Mouse (Mus musculus) small intestine, adult 2 months (tissue): ENCODE measurements around the gene Triobp. TPM values are rescaled to one million over a fixed set of nuclear protein-coding genes. Genes with fewer than 3 reads are reported as not detected.

ENCODE experiments used
- H3K27ac ChIP-seq: fragments of 200-500 bp; 2 replicates; pipeline ENCODE4 v1.5.1; 2012; ENCODE audit warnings: low read depth, low read length, control low read depth, inconsistent platforms; ENCODE audit not compliant: insufficient read depth
- H3K27me3 ChIP-seq: fragments of 200-500 bp; 2 replicates; pipeline ENCODE4 v1.6.1; 2012; ENCODE audit warnings: mild to moderate bottlenecking, moderate library complexity, low read length, inconsistent platforms; ENCODE audit not compliant: control insufficient read depth, insufficient read depth
- H3K36me3 ChIP-seq: fragments of 200-500 bp; 2 replicates; pipeline ENCODE4 v1.6.1; 2012; ENCODE audit warnings: mild to moderate bottlenecking, low read length, control low read depth, inconsistent platforms; ENCODE audit not compliant: control insufficient read depth, insufficient read depth
- H3K4me1 ChIP-seq: fragments of 200-500 bp; 2 replicates; pipeline ENCODE4 v1.6.1; 2012; ENCODE audit warnings: low read length, inconsistent platforms, mixed read lengths; ENCODE audit not compliant: control insufficient read depth, insufficient read depth, insufficient read length
- H3K4me3 ChIP-seq: fragments of 200-500 bp; 2 replicates; pipeline ENCODE4 v1.5.1; 2012; ENCODE audit warnings: low read depth, mild to moderate bottlenecking, control low read depth, inconsistent platforms, low read length, moderate library complexity
- CTCF ChIP-seq: fragments of 200-500 bp; IDR thresholded peaks from 2 replicates; pipeline ENCODE4 v1.5.1; 2012; ENCODE audit warnings: low read depth, mild to moderate bottlenecking, control low read depth, inconsistent platforms, low read length, moderate library complexity, mixed read lengths; ENCODE audit not compliant: insufficient replicate concordance, insufficient read length; ENCODE audit errors: extremely low read depth
- POLR2A ChIP-seq: fragments of 200-500 bp; IDR thresholded peaks from 2 replicates; pipeline ENCODE4 v1.6.1; 2012; ENCODE audit warnings: low read depth, mild to moderate bottlenecking, control low read depth, inconsistent platforms, low read length, moderate library complexity
- WGBS: fragments of 180-500 bp; shearing (Covaris S2); methylation state at CpG from one replicate; pipeline ENCODE4 v1.1.7; 2018; 5-methylcytosine and 5-hydroxymethylcytosine counted together
- polyA plus RNA-seq: library from polyadenylated mRNA; depleted of rRNA; stranded (reverse); fragments of >200 nt; gene quantifications from 2 replicates; pipeline ENCODE4 v1.2.3, GENCODE M21; 2012

Gene Triobp
- polyA plus RNA-seq, 1 experiment = 123 TPM

DNA sequence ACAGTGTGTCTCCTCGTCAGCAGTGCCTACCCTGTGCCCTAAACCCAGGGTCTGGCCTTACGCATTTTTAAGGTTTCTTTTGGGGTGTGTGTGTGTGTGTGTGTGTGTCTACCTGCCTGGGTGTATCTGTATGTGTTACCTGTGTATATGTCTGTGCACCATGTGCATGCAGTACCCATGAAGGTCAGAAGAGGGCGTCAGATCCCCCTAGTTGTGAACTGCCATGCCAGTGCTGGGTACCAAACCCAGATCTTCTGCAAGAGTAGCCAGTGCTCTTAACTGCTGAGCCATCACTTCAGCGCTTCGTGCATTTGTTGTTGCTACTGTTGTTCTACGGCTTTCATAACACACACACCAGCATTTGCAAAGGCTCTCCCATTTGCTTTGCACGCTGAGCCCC is 44.7 kb downstream of the Triobp start:
- peaks cover 83% of the 10 kb centered on the region for H3K36me3 ChIP-seq

DNA sequence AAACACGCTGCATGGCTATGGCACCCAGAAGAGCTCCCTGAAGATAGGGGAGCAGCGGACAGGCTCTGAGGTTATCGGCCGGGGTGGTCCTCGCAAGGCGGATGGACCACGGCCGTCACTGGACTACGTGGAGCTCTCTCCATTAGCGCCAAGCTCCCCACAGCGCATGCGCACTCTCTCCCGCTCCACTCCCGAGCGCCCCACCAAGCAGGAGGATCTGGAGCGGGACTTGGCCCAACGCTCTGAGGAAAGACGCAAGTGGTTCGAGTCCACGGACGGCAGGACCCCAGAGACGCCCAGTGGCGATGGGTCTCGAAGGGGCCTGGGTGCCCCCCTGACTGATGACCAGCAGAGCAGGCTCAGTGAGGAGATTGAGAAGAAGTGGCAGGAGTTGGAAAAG is 45.4 kb downstream of the Triobp start:
- H3K36me3 ChIP-seq = peaks cover 80% of the 10 kb centered on the region

More for the DNA sequence above, 44.7 kb downstream of the Triobp start:
- 91% methylated on average over 7 of the region's 7 CpGs for WGBS
- TF ChIP-seq POLR2A (no peak), CTCF (peak; percentile 8; the same call in 1 of the 2 replicates)
- peaks cover 2% of the 10 kb centered on the region; the same call in 1 of the 2 replicates for H3K4me1 ChIP-seq
- H3K27me3 ChIP-seq = no peaks in the 10 kb centered on the region
- H3K27ac ChIP-seq = no peak overlapping the region
- H3K4me3 ChIP-seq = no peak overlapping the region

DNA sequence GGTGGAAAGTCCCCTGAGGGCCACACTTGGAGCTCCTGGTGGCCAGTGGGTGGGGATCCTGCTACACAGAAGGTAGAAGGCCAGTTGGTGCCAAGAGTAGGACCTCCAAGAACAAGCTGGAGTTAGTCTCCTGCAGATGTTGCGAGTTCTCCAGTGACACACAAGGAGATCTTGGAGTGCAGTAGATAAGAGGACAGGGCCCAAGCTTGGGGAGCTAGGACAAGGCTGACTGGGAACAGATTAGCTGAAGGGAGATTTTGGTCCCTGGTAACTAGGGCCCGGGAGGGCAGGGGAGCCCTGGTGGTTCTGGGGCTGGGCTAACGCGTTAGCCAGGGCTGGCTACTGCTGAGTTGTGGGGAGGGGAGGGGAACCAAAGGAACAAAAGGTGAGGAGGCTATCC is 48.4 kb downstream of the Triobp start:
- 97% methylated on average over 4 of the region's 4 CpGs for WGBS
- Histone ChIP-seq H3K27ac (no peak overlapping the region), H3K4me1 (peaks cover 2% of the 10 kb centered on the region; the same call in 1 of the 2 replicates), H3K4me3 (no peak overlapping the region), H3K27me3 (no peaks in the 10 kb centered on the region), H3K36me3 (peaks cover 78% of the 10 kb centered on the region)
- TF ChIP-seq CTCF (no peak), POLR2A (no peak)

More for the DNA sequence above, 45.4 kb downstream of the Triobp start:
- H3K4me3 ChIP-seq = no peak overlapping the region
- WGBS = 98% methylated on average over 24 of the region's 24 CpGs
- peaks cover 2% of the 10 kb centered on the region; the same call in 1 of the 2 replicates for H3K4me1 ChIP-seq
- no peak overlapping the region for H3K27ac ChIP-seq
- no peaks in the 10 kb centered on the region for H3K27me3 ChIP-seq
- TF ChIP-seq CTCF = no peak
- TF ChIP-seq POLR2A = no peak

GRCm38 (mm10) chr15:78996663-78997062 is 49.1 kb downstream of the Triobp start:
- H3K4me1 ChIP-seq = peaks cover 2% of the 10 kb centered on the region; the same call in 1 of the 2 replicates
- H3K27me3 ChIP-seq = no peaks in the 10 kb centered on the region
- no peak overlapping the region for H3K27ac ChIP-seq
- no peak overlapping the region for H3K4me3 ChIP-seq
- H3K36me3 ChIP-seq = peaks cover 78% of the 10 kb centered on the region
- no peak for TF ChIP-seq POLR2A
- no peak for TF ChIP-seq CTCF
- 71% methylated on average over 3 of the region's 3 CpGs for WGBS

DNA sequence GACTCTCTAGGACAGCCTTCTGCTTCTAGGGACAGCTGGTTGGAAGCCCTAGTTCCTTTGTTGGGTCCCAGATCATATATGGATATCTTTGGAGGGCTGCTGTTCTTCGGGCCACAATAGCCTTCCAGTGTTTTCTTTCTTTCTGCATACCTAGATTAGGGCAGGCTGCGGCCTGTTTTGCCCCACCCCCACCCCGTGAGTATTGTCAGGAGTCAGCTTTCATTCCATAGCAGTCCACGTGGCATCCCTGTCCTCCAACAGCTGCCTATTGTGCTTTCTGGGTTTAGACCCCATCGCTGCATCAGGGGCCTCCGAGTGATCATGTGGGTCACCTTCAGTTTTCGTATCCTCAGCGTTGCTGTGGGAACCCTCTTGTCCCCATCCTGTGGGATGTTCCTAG is 50.8 kb downstream of the Triobp start:
- Histone ChIP-seq H3K4me3 (no peak overlapping the region), H3K27me3 (no peaks in the 10 kb centered on the region), H3K27ac (no peak overlapping the region), H3K36me3 (peaks cover 77% of the 10 kb centered on the region), H3K4me1 (peaks cover 2% of the 10 kb centered on the region; the same call in 1 of the 2 replicates)
- WGBS = 85% methylated on average over 8 of the region's 8 CpGs
- no peak for TF ChIP-seq POLR2A
- no peak for TF ChIP-seq CTCF

- Histone ChIP-seq H3K4me1 (peaks cover 2% of the 10 kb centered on the region; the same call in 1 of the 2 replicates), H3K36me3 (peaks cover 77% of the 10 kb centered on the region), H3K27me3 (no peaks in the 10 kb centered on the region), H3K4me3 (no peak overlapping the region), H3K27ac (no peak overlapping the region)
- WGBS = 87% methylated on average over 11 of the region's 11 CpGs
- TF ChIP-seq CTCF (no peak), POLR2A (no peak)
These were observed 52.1 kb downstream of the Triobp start for GRCm38 (mm10) chr15:78999586-78999985.

GRCm38 (mm10) chr15:79000357-79000791 is 52.9 kb downstream of the Triobp start:
- Histone ChIP-seq H3K27ac (no peak overlapping the region), H3K27me3 (no peaks in the 10 kb centered on the region), H3K36me3 (peaks cover 78% of the 10 kb centered on the region), H3K4me1 (peaks cover 2% of the 10 kb centered on the region; the same call in 1 of the 2 replicates), H3K4me3 (no peak overlapping the region)
- no peak for TF ChIP-seq POLR2A
- TF ChIP-seq CTCF = no peak
- WGBS = 82% methylated on average over 7 of the region's 7 CpGs
